Mouse (Mus musculus) testis, adult 2 months (tissue): ENCODE measurements around the gene Pdzrn3.

Experiments
- CTCF ChIP-seq: fragments of 200-500 bp; IDR thresholded peaks from 2 replicates; pipeline ENCODE4 v1.5.1; 2012; ENCODE audit warnings: low read depth, mild to moderate bottlenecking, inconsistent platforms, low read length, moderate library complexity; ENCODE audit not compliant: control insufficient read depth, insufficient read depth, insufficient replicate concordance
- POLR2A ChIP-seq: fragments of 200-500 bp; IDR thresholded peaks from 2 replicates; pipeline ENCODE4 v1.6.1; 2012; ENCODE audit warnings: low read depth, mild to moderate bottlenecking, inconsistent platforms, low read length, moderate library complexity; ENCODE audit not compliant: control insufficient read depth

DNA sequence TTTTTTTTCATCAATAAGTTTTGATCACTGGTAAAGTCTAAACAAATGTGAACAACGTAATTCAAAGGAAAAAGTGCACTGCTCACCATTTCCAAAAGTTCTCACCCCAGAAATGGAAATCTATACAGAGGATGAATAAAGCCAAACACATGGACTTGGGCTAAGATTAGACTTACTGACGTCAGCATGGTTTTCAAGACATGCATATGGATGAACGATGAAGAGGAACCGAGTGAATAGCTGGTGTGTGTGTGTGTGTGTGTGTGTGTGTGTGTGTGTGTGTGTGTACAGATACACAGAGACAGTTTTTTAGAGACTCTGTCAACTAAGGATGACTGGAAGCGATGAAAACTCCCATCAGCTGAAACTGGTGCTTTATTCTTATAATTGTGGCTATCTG is 29.2 kb downstream of the Pdzrn3 start:
- TF ChIP-seq POLR2A (no peak), CTCF (no peak)
